Mouse (Mus musculus): ENCODE data around the gene Tead3.

DNA sequence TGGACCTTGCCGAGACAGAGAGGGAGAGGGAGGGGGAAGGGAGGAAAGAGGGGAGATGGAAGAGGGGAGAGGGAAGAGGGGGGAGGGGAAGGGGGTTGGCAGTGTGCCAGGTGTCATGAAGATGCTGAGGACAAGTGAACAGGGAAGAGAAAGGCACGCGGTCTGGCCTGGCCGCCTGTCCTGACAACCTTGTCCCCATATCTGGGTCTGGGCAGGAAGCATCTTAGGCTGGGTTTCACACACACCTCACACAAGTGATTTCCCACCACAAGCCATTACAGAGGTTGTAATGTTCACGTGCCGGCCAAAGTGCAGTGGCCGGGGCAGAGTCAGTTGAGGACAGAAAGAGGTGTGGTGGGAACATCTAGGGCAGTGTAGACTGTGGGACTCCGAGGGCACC is 63.0 kb downstream of the Tead3 start:
- TF ChIP-seq GATA1 (IDR thresholded peaks at IDR 0.05; ENCODE audit: borderline replicate concordance, low read length) (no peak), FLI1 (IDR thresholded peaks at IDR 0.05; ENCODE audit: low read length) (no peak)
